ENCODE assay signal across 12 mouse cellular contexts in genomic region chr5:120167787-120168325, GRCm38 (mm10). TPM values are rescaled to one million over a fixed set of nuclear protein-coding genes. Genes with fewer than 3 reads are reported as not detected.
DNase-seq lines count a peak whose midpoint lies in the region.
"Had no signal": no experiment of that assay in that cellular context is flagged by ENCODE, and none has a peak within 500 bp of the region (broad histone marks: within the 10 kb centered on the region; RNA-seq: fewer than 3 reads in every experiment).

No protein-coding gene starts in this region.

- DNase-seq in adrenal gland, postnatal 14 days: peak; percentile 25
- DNase-seq in adrenal gland, postnatal 10 days: no peak
- peak; percentile 2 for DNase-seq in right cerebral cortex, postnatal 14 days
- no peak for DNase-seq in right cerebral cortex, adult 18-20 months
- peak; percentile 85 to 86 for DNase-seq in cerebellum, postnatal 14 days
- DNase-seq in ovary, postnatal 14 days (ENCODE audit: low spot score): no peak
- DNase-seq in heart, postnatal 4 days: no peak
- no peak for DNase-seq in T-cell, adult 2 months (ENCODE audit: low spot score)
- DNase-seq: heart, adult 2 months; heart, postnatal 10 days; lung, postnatal 10 days; spleen, adult 18-20 months had no signal

RNA-seq across cellular contexts. Expression of gene Rbm19, which starts 51.6 kb away (rescaled TPM):
- 21.9 and 32.2 TPM in 2 replicates for total RNA-seq in adrenal gland, postnatal 14 days (2021)
- total RNA-seq in adrenal gland, postnatal 10 days (2021): 10 to 100 TPM; 21.1 to 22.7 TPM
- total RNA-seq in heart, postnatal 4 days (2021): 10 to 100 TPM; 18.4 to 21.7 TPM

Comparison
In these comparisons a context has a peak if more than half of its experiments do, and no peak if none do; other contexts are left out.
1. DNase-seq: peak in adrenal gland, postnatal 14 days (single experiment), right cerebral cortex, postnatal 14 days (single experiment) and cerebellum, postnatal 14 days (2 of 2); none in adrenal gland, postnatal 10 days (single experiment), right cerebral cortex, adult 18-20 months (single experiment), ovary, postnatal 14 days (single experiment), heart, postnatal 4 days (single experiment) and T-cell, adult 2 months (single experiment).